Mouse (Mus musculus) bone marrow, adult 2 months (tissue): ENCODE measurements around the gene A230050P20Rik.

Source experiments
- CTCF ChIP-seq: fragments of 200-500 bp; IDR thresholded peaks from 2 replicates; pipeline ENCODE4 v1.5.1; 2011; ENCODE audit warnings: low read length, control low read depth; ENCODE audit not compliant: control insufficient read depth, insufficient read depth
- POLR2A ChIP-seq: fragments of 200-500 bp; IDR thresholded peaks from 2 replicates; pipeline ENCODE4 v1.6.1; 2011; ENCODE audit warnings: low read depth, mild to moderate bottlenecking, control low read depth, low read length, borderline replicate concordance; ENCODE audit not compliant: control insufficient read depth

DNA sequence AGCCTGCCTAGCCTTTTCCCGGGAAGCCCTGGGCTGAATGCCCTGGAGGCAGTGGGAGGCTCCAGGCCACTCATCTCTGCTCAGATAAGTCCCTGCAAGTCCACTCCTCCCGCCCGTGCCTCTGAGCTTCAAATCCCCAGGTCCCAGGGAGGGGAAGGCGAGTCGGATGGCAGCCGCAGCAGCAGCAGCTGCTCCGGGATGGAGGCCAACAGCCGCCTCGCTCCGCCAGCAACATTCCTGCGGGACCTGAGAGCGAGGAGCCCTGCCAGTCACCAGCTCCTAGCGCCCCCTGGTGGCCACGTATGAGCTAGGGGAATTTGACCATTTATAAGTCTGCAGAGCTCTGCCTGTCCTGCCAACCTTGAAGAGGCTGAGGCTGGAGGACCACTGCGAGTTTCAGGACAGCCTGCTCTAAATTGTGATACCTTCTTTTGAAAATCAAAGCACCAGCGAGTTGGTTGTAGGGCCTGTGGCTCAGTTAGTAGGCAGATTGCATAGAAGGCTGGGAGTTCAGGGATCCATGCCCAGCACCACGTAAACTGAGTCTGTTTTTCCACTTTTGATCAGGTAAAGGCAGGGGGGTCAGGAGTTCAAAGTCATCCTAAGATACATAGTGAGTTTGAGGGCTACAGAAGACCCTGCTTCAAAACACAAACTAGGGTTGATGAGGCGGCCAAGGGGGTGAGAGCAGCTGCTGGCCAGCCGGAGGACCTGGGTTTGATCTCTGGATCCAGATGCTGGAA, 37.4 kb upstream of the A230050P20Rik start:
- TF ChIP-seq POLR2A (no peak), CTCF (peak; percentile 83)
